Mouse (Mus musculus) G1E (cell line): ENCODE measurements around the gene Adgrg1.

Source experiments
- CTCF ChIP-seq: IDR thresholded peaks from 2 replicates; pipeline ENCODE4 v1.5.1; 2012; ENCODE audit warnings: low read depth, low read length, inconsistent platforms, mixed read lengths
- GATA1 ChIP-seq: IDR thresholded peaks from 2 replicates; pipeline ENCODE4 v1.6.1; 2012; ENCODE audit warnings: borderline replicate concordance, low read length, inconsistent platforms, mixed read lengths

DNA sequence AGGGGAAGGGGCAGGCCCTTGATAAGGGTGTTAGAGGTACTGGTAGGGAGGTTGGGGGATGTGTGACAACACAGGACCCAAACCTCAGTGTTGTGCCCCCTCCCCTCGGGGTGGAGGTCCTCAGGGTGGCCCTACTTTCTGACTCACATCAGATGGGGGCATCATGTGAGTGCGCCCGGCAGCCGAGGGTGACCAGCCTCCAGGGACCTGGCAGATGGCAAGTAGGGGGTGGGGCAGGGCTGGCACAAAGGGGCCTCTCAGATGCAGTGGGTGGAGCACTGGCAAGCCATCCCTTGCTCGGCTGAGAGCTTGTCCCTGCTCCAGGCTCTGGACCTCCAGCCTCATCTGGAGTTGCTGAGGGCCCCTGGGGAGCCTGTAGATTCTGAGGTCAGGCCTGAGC lies 12.1 kb downstream of the Adgrg1 start:
- TF ChIP-seq CTCF (no peak), GATA1 (no peak)
